Mouse (Mus musculus) T-cell, adult 2 months (primary cell): ENCODE results near the gene Cux2.

Experiments
- DNase-seq: peaks from one replicate; pipeline ENCODE4 v3.0.0; 2022; ENCODE audit warnings: low spot score

Gene Cux2

DNA sequence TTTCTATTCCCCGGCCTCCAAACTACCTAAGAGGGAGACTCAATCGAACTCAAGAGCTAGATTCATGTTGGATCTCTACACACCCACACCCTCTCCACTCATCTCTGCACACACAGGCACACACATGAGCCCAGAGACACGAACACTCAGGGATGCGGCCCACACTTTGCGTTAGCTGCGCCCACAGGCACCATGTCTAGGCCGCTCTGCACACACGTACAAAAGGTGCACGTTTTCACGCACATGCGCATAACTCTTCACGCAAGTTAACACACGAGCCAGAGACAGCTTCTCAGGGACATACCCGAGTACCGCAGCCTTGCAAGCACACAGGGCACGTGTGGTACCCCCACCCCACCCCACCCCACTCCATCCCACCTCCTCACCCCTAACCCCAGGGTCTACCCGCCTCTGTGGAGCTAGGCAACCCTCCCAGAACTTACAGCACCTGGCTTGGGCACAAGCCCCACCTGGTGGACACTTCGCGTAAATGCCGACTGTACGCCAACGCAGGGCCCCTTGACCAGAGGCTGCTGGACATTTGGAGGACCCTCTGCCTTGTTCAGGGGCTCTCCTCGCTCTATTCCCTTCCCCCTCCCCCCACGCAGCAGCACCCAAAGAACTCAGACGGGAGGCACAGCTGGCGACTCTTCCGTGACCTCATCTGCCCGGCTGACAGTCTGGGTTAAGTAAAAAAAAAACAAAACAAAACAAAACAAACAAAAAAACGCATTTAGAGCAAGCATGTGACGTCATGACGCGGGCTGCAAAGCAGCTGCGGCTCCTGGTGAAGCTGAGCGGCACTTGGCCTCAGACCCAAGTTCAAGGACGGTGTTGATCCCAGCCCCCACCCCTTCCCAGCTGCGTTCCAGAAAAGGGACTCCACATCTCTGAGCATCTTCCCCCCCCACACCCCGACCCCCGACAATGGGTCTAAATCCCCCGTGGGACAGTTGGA is 9.4 kb upstream of the Cux2 start:
- DNase-seq, result peak; percentile 45

DNA sequence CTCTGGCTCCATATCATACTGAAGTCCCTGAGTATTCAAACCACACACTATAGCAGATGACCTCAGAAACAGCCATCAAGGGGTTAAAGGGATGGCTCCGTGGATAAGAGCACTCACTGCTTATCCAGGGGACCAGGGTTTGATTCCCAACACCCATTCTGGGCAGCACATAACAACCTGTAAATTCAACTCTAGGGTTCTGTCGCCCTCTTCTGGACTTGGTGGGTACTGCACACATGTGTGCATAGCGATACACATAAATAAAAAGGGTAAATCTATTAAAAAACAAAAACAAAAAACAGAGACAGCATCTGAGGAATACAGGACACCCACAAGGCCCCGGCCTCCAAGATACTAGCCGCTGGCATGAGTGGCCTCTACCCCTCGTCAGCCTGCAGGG is 7.7 kb upstream of the Cux2 start:
- DNase-seq, result no peak

GRCm38 (mm10) chr5:122056557-122056956 is 6.7 kb upstream of the Cux2 start:
- no peak for DNase-seq

- no peak for DNase-seq
Observed at GRCm38 (mm10) chr5:122054130-122054843, 4.4 kb upstream of the Cux2 start.

DNA sequence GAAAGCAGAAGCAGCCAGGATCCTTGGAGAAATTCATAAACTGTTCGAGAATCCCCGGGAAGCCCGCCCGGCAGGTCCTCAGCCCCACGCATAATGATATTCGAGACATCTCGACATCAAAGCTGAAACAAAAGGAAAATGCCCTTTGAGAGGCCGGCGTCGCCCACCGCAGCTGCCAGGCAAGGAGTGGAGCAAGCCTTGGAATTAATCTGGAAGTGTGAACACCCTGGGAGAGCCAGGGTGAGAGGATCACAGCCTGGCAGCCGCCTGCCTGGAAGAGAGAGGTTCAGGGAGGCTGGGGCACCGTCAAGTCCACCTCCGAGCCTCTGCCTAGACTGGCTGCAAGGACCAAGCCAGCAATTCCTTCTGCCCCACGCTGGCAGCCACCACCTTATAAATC is 3.7 kb upstream of the Cux2 start:
- no peak for DNase-seq

GRCm38 (mm10) chr5:122050832-122051105 is 867 bp upstream of the Cux2 start:
- DNase-seq, result no peak

DNA sequence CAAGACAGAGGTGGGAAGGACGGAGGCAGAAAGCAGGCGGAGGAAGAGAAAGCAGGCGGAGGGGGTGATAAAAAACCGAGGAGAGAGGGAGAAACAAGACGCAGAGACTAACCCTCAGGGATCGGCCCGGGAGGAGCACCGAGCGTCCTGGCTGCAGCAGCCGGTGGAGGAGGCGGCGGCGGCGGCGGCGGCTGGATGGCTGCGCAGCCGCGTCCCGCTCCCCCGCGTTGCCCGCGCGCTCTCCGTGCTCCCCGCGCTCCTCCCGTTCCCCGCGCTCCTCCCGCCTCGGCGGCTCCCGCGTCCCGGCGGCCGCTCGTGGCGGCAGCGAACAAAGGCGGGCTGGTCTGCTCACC is 262 bp downstream of the Cux2 start:
- peak; percentile 5 for DNase-seq

GRCm38 (mm10) chr5:122048686-122049663 is 927 bp downstream of the Cux2 start:
- no peak for DNase-seq

- no peak for DNase-seq
Observed at GRCm38 (mm10) chr5:122048252-122048651, 1.6 kb downstream of the Cux2 start.

GRCm38 (mm10) chr5:122047791-122048190 is 2.1 kb downstream of the Cux2 start:
- DNase-seq, result no peak

DNA sequence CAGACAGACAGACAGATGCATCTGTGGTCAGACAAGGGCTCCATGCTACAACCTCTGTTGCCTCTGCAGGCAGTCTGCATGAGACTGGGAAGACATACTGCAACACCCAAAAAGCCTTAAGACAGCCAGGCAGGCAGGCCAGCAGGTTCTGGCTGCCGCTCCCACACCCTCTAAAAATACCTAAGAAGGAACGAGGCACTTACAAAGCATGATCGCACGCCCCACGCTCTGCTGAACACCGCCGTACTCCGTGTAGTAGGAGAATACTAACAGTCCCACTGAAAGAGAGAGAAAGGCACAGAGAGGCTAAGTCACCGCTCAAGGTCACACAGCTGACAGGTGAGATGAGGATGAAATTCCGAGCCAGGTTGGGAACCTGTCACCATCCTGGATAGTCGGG is 6.3 kb downstream of the Cux2 start:
- no peak for DNase-seq

- no peak for DNase-seq
Observed at GRCm38 (mm10) chr5:122035278-122035677, 14.6 kb downstream of the Cux2 start.

GRCm38 (mm10) chr5:122033167-122033478 is 16.8 kb downstream of the Cux2 start:
- DNase-seq, result no peak

GRCm38 (mm10) chr5:122032471-122033166 is 17.3 kb downstream of the Cux2 start:
- DNase-seq, result no peak

GRCm38 (mm10) chr5:122031146-122031545 is 18.8 kb downstream of the Cux2 start:
- DNase-seq, result no peak

DNA sequence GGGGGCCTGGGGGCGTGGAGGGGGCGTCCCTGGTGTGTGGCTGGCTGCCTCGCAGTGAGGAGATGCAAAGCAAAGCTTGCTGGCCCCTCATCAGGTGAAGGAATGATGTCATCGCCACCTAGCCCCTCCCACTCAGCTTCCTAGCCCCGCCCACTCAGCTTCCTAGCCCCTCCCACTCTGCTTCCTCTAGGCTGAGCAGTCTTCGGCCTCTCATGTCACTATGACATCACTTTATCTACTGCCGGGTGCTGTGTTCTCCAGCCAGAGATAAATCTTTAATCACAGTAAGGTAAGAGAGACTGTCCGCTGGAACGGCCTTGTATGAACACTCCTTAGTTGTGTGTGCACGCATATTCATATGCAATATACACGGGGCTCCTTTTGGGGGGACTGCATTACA is 19.3 kb downstream of the Cux2 start:
- no peak for DNase-seq

GRCm38 (mm10) chr5:122026771-122027170 is 23.1 kb downstream of the Cux2 start:
- DNase-seq, result no peak

GRCm38 (mm10) chr5:122026284-122026683 is 23.6 kb downstream of the Cux2 start:
- no peak for DNase-seq

- no peak for DNase-seq
Observed at GRCm38 (mm10) chr5:122025117-122025516, 24.8 kb downstream of the Cux2 start.

DNA sequence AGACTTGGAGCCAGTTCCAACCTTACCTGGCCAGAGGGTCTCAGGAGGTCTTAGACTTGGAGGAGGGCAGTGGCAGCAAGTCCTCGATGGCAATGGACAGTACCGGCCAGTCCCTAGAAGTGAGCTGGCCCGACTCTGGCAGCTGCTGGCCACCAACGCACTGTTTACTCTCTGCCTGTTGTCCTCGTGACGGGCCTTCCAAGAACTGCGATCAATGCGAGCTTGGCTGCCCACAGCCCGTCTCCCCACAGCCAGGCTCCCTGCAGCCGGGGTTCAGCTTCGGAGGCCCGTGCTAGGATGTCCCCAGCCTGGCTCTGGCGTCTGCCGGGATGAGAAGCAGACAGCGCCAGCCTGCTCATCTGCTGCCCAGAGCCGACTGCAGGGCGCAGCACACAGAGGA is 30.6 kb downstream of the Cux2 start:
- no peak for DNase-seq

- no peak for DNase-seq
Observed at GRCm38 (mm10) chr5:122017778-122018177, 32.1 kb downstream of the Cux2 start.

DNA sequence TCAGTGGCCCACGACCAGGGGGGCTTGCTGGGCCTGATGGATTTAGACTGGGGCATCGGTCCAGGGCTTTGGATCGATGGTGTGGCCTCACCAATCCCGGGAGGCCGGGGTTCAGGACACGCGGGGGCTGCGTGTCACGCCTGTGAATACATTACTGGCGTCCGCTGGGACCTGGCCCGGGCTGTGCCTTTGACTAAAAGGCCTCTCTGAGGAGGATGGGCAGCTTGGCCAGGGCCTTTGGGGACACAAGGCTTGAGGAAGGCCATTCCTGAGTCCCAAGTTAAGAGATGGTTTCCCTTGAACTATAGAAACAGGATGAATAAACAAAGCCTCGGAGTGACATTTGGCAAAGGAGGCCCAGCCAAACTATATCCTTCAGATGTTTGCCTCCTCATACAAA is 32.6 kb downstream of the Cux2 start:
- no peak for DNase-seq
